Mouse (Mus musculus) ES-Bruce4 (cell line): ENCODE measurements at regions not wholly inside any gene's neighbourhood (a gene's known extent, or its start where the extent isn't known, plus 50 kb on each side); places are given as distances from the start of the nearest gene placed in this dataset.

ENCODE experiments used
- CTCF ChIP-seq: IDR thresholded peaks from one replicate; pipeline ENCODE4 v1.8.1; 2011; ENCODE audit warnings: low read depth, low read length
- EP300 ChIP-seq: IDR thresholded peaks from 2 replicates; pipeline ENCODE4 v1.6.1; 2011; ENCODE audit warnings: low read depth, low read length; ENCODE audit not compliant: insufficient read depth
- POLR2A ChIP-seq: IDR thresholded peaks from one replicate; pipeline ENCODE4 v1.8.1; 2011; ENCODE audit warnings: low read length; ENCODE audit not compliant: insufficient read depth

GRCm38 (mm10) chr2:30725186-30725585, 78.3 kb downstream of the 1700001O22Rik start:
- no peak for TF ChIP-seq CTCF
- TF ChIP-seq POLR2A: no peak
- TF ChIP-seq EP300: no peak
